Mouse (Mus musculus) MEL (cell line): ENCODE results near the gene Spata45. TPM values are rescaled to one million over a fixed set of nuclear protein-coding genes. Genes with fewer than 3 reads are reported as not detected.

Experiments
- DNase-seq: peaks from one replicate; pipeline ENCODE4 v3.0.0; 2011; ENCODE audit warnings: low read depth, low spot score
- H3K27ac ChIP-seq: 2 replicates; pipeline ENCODE4 v1.5.1; 2012; ENCODE audit warnings: low read depth, mild to moderate bottlenecking, control low read depth, low read length, moderate library complexity; ENCODE audit not compliant: control insufficient read depth
- H3K27me3 ChIP-seq, 2 experiments: fragments of 150-350 bp in 1 of 2; sonication (generic) in 1 of 2; 2 replicates each; pipeline ENCODE4 v1.6.1; 2012; ENCODE audit warnings: low read length in 2 of 2, mild to moderate bottlenecking in 2 of 2, improper control_type of control experiment in 1 of 2, moderate library complexity in 1 of 2; ENCODE audit not compliant: insufficient read depth in 2 of 2, control insufficient read depth in 1 of 2
- H3K36me3 ChIP-seq, 2 experiments: 2 replicates each; pipeline ENCODE4 v1.6.1; 2012 to 2014; ENCODE audit warnings: low read length in 2 of 2, improper control_type of control experiment in 1 of 2, inconsistent platforms in 1 of 2, mild to moderate bottlenecking in 1 of 2; ENCODE audit not compliant: insufficient read depth in 2 of 2, control insufficient read depth in 1 of 2
- H3K4me1 ChIP-seq, 2 experiments: fragments of 150-350 bp in 1 of 2; sonication (generic) in 1 of 2; 2 replicates each; pipeline ENCODE4 v1.6.1; 2012; ENCODE audit warnings: low read length in 2 of 2, improper control_type of control experiment in 1 of 2, mild to moderate bottlenecking in 1 of 2; ENCODE audit not compliant: insufficient read depth in 2 of 2, control insufficient read depth in 1 of 2
- H3K4me3 ChIP-seq, 2 experiments: fragments of 150-350 bp in 1 of 2; sonication (generic) in 1 of 2; 2 replicates each; pipeline ENCODE4 v1.5.1; 2012; ENCODE audit warnings: low read depth in 2 of 2, low read length in 2 of 2, mild to moderate bottlenecking in 2 of 2, moderate library complexity in 2 of 2, control low read depth in 1 of 2, improper control_type of control experiment in 1 of 2; ENCODE audit not compliant: control insufficient read depth in 1 of 2, insufficient read depth in 1 of 2
- H3K79me2 ChIP-seq: 2 replicates; pipeline ENCODE4 v1.6.1; 2012; ENCODE audit warnings: mild to moderate bottlenecking, low read length, moderate library complexity; ENCODE audit not compliant: control insufficient read depth, poor library complexity, insufficient read depth
- H3K9ac ChIP-seq: 2 replicates; pipeline ENCODE4 v1.6.1; 2012; ENCODE audit warnings: low read depth, mild to moderate bottlenecking, control low read depth, low read length, moderate library complexity; ENCODE audit not compliant: control insufficient read depth, poor library complexity, severe bottlenecking
- H3K9me3 ChIP-seq: fragments of 150-350 bp; sonication (generic); replicated peaks from 2 replicates; pipeline ENCODE4 v1.6.1; 2012; ENCODE audit warnings: mild to moderate bottlenecking, low read length, improper control_type of control experiment, moderate library complexity; ENCODE audit not compliant: insufficient read depth
- BHLHE40 ChIP-seq: IDR thresholded peaks from 2 replicates; pipeline ENCODE4 v1.6.1; 2012; ENCODE audit warnings: low read depth, mild to moderate bottlenecking, inconsistent platforms, low read length, improper control_type of control experiment, borderline replicate concordance
- CTCF ChIP-seq, 3 experiments: IDR thresholded peaks in 2 of 3; conservative IDR thresholded peaks in 1 of 3; 2 replicates each; pipeline ENCODE4 v1.5.1; 2011 to 2012; ENCODE audit warnings: low read length in 3 of 3, low read depth in 2 of 3, mild to moderate bottlenecking in 2 of 3, improper control_type of control experiment in 1 of 3, inconsistent platforms in 1 of 3, mixed read lengths in 1 of 3, moderate library complexity in 1 of 3; ENCODE audit not compliant: control insufficient read depth in 1 of 3, insufficient read depth in 1 of 3, poor library complexity in 1 of 3, severe bottlenecking in 1 of 3
- EP300 ChIP-seq, 2 experiments: IDR thresholded peaks; 2 replicates each; pipeline ENCODE4 v1.6.1; 2011; ENCODE audit warnings: improper control_type of control experiment in 2 of 2, low read length in 2 of 2, low read depth in 1 of 2, mild to moderate bottlenecking in 1 of 2
- ETS1 ChIP-seq: IDR thresholded peaks from 2 replicates; pipeline ENCODE4 v1.6.1; 2012; ENCODE audit warnings: low read depth, mild to moderate bottlenecking, inconsistent platforms, low read length, improper control_type of control experiment, moderate library complexity
- GABPA ChIP-seq: IDR thresholded peaks from 2 replicates; pipeline ENCODE4 v1.6.1; 2012; ENCODE audit warnings: low read depth, mild to moderate bottlenecking, inconsistent platforms, low read length, improper control_type of control experiment, moderate library complexity
- GATA1 ChIP-seq: IDR thresholded peaks from 2 replicates; pipeline ENCODE4 v1.6.1; 2011; ENCODE audit warnings: low read depth, low read length, improper control_type of control experiment
- HCFC1 ChIP-seq: IDR thresholded peaks from 2 replicates; pipeline ENCODE4 v1.6.1; 2012; ENCODE audit warnings: low read depth, mild to moderate bottlenecking, inconsistent platforms, low read length, improper control_type of control experiment, moderate library complexity
- MAX ChIP-seq: IDR thresholded peaks from 2 replicates; pipeline ENCODE4 v1.6.1; 2011; ENCODE audit warnings: low read length, improper control_type of control experiment
- MAZ ChIP-seq: IDR thresholded peaks from 2 replicates; pipeline ENCODE4 v1.6.1; 2012; ENCODE audit warnings: low read depth, mild to moderate bottlenecking, inconsistent platforms, low read length, improper control_type of control experiment
- MEF2A ChIP-seq: IDR thresholded peaks from 2 replicates; pipeline ENCODE4 v1.6.1; 2014; ENCODE audit warnings: low read depth, mild to moderate bottlenecking, inconsistent platforms, low read length, improper control_type of control experiment; ENCODE audit not compliant: poor library complexity, insufficient replicate concordance, severe bottlenecking; ENCODE audit errors: extremely low read depth
- MXI1 ChIP-seq: IDR thresholded peaks from 2 replicates; pipeline ENCODE4 v1.6.1; 2011; ENCODE audit warnings: mild to moderate bottlenecking, low read depth, low read length, improper control_type of control experiment
- MYB ChIP-seq: IDR thresholded peaks from 2 replicates; pipeline ENCODE4 v1.6.1; 2011; ENCODE audit warnings: mild to moderate bottlenecking, low read depth, low read length, improper control_type of control experiment
- NELFE ChIP-seq: IDR thresholded peaks from 2 replicates; pipeline ENCODE4 v1.6.1; 2011; ENCODE audit warnings: low read depth, low read length, improper control_type of control experiment
- NRF1 ChIP-seq: IDR thresholded peaks from 2 replicates; pipeline ENCODE4 v1.6.1; 2014; ENCODE audit warnings: low read depth, mild to moderate bottlenecking, inconsistent platforms, low read length, improper control_type of control experiment, moderate library complexity; ENCODE audit not compliant: poor library complexity, insufficient read depth, severe bottlenecking
- POLR2AphosphoS2 ChIP-seq: IDR thresholded peaks from 2 replicates; pipeline ENCODE4 v1.6.1; 2011; ENCODE audit warnings: low read length, improper control_type of control experiment
- RAD21 ChIP-seq: IDR thresholded peaks from 2 replicates; pipeline ENCODE4 v1.6.1; 2011; ENCODE audit warnings: mild to moderate bottlenecking, low read depth, low read length, improper control_type of control experiment
- SMC3 ChIP-seq: IDR thresholded peaks from 2 replicates; pipeline ENCODE4 v1.6.1; 2011; ENCODE audit warnings: low read depth, low read length, improper control_type of control experiment
- TBP ChIP-seq: IDR thresholded peaks from 2 replicates; pipeline ENCODE4 v1.8.0; 2011; ENCODE audit warnings: low read depth, low read length, improper control_type of control experiment
- TCF12 ChIP-seq: IDR thresholded peaks from 2 replicates; pipeline ENCODE4 v1.6.1; 2014; ENCODE audit warnings: low read depth, mild to moderate bottlenecking, inconsistent platforms, low read length, improper control_type of control experiment, moderate library complexity
- UBTF ChIP-seq: IDR thresholded peaks from 2 replicates; pipeline ENCODE4 v1.6.1; 2012; ENCODE audit warnings: low read depth, mild to moderate bottlenecking, inconsistent platforms, low read length, improper control_type of control experiment, moderate library complexity, borderline replicate concordance; ENCODE audit not compliant: insufficient read depth
- USF1 ChIP-seq: IDR thresholded peaks from 2 replicates; pipeline ENCODE4 v1.6.1; 2014; ENCODE audit warnings: low read depth, mild to moderate bottlenecking, inconsistent platforms, low read length, improper control_type of control experiment, moderate library complexity
- ZC3H11A ChIP-seq: IDR thresholded peaks from 2 replicates; pipeline ENCODE4 v1.6.1; 2012; ENCODE audit warnings: low read depth, mild to moderate bottlenecking, inconsistent platforms, low read length, improper control_type of control experiment
- ZNF384 ChIP-seq: IDR thresholded peaks from 2 replicates; pipeline ENCODE4 v1.6.1; 2012; ENCODE audit warnings: low read depth, mild to moderate bottlenecking, inconsistent platforms, low read length, improper control_type of control experiment
- polyA plus RNA-seq, 2 experiments: library from polyadenylated mRNA; stranded (reverse) in 1 of 2; unstranded in 1 of 2; fragments of >175 nt in 1 of 2; fragments of >200 nt in 1 of 2; gene quantifications; 2 replicates each; pipeline versions ENCODE4 v1.2.1 to v1.2.4; 2012; ENCODE audit warnings: low replicate concordance in 2 of 2, low read depth in 1 of 2; ENCODE audit not compliant: insufficient read length in 2 of 2, insufficient read depth in 1 of 2, missing spikeins in 1 of 2
- total RNA-seq: library from RNA; depleted of rRNA; stranded (reverse); fragments of 300-350 nt; gene quantifications from 2 replicates; pipeline ENCODE4 v1.2.3, GENCODE M21; 2012

The Spata45 gene
- total and polyA plus RNA-seq, 3 experiments: 0.75 TPM; not detected in 2

DNA sequence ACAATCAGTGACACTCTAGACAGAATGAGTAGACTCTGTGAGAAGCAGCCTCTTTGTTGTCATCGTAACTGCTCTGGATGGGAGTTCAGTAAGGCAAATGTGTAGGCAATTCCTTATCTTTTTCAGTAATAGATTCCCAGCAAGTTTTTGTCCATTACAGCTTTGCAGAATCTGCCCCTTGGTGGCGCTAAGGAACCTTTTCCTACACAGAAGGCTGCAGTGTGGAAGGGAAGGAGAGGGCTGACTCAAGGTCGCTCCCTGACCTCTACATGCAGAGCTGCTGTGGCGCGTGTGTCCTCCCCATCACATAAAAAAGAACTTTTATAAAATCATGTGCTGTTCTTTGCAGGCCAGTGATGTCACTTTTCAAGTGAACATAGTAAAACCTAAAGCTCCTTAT lies 31.9 kb downstream of the Spata45 start:
- peaks cover 12 to 20% of the 10 kb centered on the region in 2 experiments for H3K36me3 ChIP-seq
- no peak for DNase-seq
- peaks cover 11% of the 10 kb centered on the region for H3K79me2 ChIP-seq
- no peak overlapping the region for H3K27ac ChIP-seq
- H3K4me1 ChIP-seq: peaks cover 9 to 12% of the 10 kb centered on the region in 2 experiments; a peak in 3 of 4 replicates
- no peak overlapping the region for H3K4me3 ChIP-seq
- no peak for TF ChIP-seq MAX
- TF ChIP-seq SMC3: peak; percentile 47
- TF ChIP-seq GATA1: no peak
- TF ChIP-seq HCFC1: no peak
- peak; percentile 24 to 65 (median 45); a peak in 5 of 6 replicates for TF ChIP-seq CTCF (IDR thresholded peaks at IDR 0.05 in 2 of 3, conservative IDR thresholded peaks at IDR 0.05 in 1 of 3; ENCODE audit: control insufficient read depth in 1 of 3, insufficient read depth in 1 of 3, low read depth in 2 of 3, low read length in 3 of 3, poor library complexity in 1 of 3, severe bottlenecking in 1 of 3)
- TF ChIP-seq ZC3H11A: no peak; the same call in 1 of the 2 replicates
- no peak for TF ChIP-seq NRF1
- no peak for TF ChIP-seq BHLHE40
- no peak for TF ChIP-seq MEF2A
- TF ChIP-seq ZNF384: no peak
- no peak for TF ChIP-seq MAZ
- peak; percentile 45 for TF ChIP-seq RAD21
- no peaks in the 10 kb centered on the region for H3K9me3 ChIP-seq
- H3K27me3 ChIP-seq: no peaks in the 10 kb centered on the region
- H3K9ac ChIP-seq: no peak overlapping the region

DNA sequence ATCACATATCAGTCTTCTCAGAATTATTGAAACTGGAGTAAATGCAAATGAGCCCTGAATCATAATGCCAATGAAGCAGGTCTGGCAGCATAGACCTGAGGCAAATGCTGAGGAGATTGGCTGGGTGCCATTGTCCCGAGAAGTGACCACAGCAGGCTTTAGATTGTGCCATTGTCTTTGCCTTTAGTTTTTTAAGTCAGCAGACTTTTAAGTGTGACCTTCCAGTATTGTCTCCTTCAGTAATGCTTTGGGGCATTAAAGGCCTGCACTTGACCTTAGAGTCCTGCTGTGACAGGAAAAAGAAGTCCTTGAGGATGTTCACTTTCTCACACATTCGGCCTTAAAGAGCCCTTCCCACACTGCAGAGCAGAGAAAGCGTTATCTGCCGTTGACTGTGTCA lies 33.8 kb downstream of the Spata45 start:
- Histone ChIP-seq H3K9ac (no peak overlapping the region), H3K27me3 (no peaks in the 10 kb centered on the region), H3K36me3 (peaks cover 4 to 23% of the 10 kb centered on the region in 2 experiments; a peak in 3 of 4 replicates), H3K9me3 (no peaks in the 10 kb centered on the region), H3K79me2 (no peaks in the 10 kb centered on the region; the same call in 1 of the 2 replicates), H3K27ac (no peak overlapping the region), H3K4me1 (peaks cover 4 to 5% of the 10 kb centered on the region in 2 experiments; a peak in 2 of 4 replicates), H3K4me3 (no peak overlapping the region)
- TF ChIP-seq ZNF384 (no peak), NRF1 (no peak), POLR2AphosphoS2 (no peak), UBTF (no peak), MXI1 (no peak), MYB (no peak), MAZ (no peak), GABPA (no peak), USF1 (no peak), TCF12 (no peak), EP300 (IDR thresholded peaks at IDR 0.05; ENCODE audit: low read depth in 1 of 2, low read length in 2 of 2) (no peak), ETS1 (no peak), ZC3H11A (no peak), NELFE (no peak), TBP (no peak), MEF2A (no peak), GATA1 (no peak), HCFC1 (no peak), SMC3 (no peak)
- no peak for DNase-seq
